Mouse (Mus musculus): ENCODE measurements at regions not wholly inside any gene's neighbourhood (a gene's known extent, or its start where the extent isn't known, plus 50 kb on each side); places are given as distances from the start of the nearest gene placed in this dataset.

DNA sequence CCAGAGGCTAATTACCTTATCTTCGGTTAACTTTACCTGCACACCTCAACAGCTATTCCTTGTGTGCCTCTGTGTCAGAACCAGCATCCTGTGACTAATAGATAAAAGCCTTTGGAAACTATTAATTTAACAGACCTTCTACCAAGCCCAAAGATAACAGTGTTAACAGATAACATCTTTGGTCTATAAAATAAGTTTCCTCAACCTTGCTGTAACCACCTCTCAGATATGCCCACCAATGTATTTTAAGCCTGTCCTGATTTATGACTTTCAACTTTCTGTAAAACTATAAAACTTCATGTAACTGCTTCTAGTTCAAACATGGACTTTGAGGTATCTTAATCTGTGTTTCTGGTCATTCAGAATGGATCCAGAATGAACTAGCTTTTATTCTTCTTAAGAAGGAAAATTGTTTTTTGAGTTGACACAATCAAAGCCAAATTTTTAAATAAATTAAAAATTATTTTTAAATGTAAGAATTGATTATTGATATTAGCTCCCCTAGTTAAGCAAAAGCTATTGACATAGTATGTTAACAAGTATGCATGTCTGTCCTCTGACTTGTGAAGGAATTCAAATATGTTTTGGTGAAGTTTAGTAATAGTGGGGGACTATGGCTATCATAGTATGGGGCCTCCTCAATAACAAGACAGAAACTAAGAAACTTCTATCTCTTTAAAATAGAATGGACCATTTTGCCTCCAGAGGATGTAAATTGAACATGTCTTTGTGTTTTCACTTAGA, 238.7 kb upstream of the Marcks start:
- no peak for DNase-seq (ENCODE audit: low read depth)

DNA sequence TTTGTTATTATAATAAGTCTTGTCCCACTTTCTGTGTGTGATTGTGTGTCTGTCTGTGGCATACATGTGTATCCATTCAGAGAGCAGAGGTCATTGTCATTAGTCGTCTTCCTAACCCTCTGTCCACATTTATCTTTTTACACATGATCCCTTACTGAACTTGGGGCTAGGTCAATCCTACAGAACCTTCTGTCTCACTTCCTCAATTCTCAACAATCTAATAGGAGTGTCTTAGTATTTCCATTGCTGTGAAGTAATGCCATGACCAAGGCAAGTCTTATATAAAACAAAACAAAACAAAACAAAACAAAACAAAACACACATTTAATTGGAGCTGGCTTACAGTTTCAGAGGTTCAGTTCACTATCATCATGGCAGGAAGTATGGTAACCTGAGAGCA, 237.5 kb upstream of the Marcks start:
- no peak for DNase-seq (ENCODE audit: low read depth)

DNA sequence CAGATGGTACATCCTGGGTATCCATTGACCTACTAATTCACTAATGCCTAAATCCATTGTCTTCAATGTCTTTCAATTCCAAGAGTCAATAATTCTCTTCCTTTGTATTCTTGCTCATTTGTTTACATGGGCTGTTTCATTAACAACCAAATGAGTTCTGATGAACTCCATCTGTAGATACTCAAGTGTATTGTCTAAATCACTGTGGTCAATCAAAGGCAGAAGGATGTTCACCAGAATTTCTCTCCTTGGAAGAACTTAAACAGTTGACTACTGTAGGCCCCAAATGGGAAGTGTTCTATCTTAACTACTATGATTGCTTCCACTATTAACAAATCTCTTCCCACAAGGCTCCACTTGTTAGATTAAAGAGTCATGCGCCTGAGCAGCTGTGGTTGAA, 236.9 kb upstream of the Marcks start:
- no peak for DNase-seq (ENCODE audit: low read depth)

DNA sequence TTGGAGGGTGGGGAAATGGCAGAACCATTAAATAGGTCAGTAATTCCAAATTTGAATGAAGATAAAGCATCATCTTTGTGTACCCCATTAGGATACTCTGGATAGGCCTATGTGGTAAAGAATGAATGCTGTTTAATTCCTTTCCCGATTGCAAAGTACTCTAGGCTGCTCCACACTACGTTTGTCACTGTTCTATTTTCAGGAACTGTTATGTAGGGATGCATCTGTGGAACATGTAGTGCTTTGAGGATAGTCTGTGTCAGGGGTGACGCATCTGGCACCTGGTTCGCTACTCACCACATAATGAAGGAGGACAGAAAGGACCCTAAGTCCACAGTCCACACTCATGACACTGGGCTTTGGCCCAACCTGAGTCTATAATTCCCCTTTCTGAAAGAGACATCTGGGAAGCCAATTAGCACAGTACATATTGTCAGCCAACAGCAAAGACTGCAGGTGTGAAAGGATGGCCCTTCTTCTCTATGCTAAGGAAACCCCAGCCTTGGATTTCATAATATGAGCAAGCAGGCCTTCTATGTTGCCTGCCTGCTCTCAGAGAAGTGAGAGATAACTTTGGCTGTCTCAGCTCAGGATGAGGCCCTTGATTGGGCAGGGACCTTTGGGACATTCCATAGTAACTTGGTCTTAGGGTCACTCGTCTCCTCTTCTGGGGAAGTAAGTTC, 230.4 kb upstream of the Marcks start:
- DNase-seq (ENCODE audit: low read depth), result no peak

DNA sequence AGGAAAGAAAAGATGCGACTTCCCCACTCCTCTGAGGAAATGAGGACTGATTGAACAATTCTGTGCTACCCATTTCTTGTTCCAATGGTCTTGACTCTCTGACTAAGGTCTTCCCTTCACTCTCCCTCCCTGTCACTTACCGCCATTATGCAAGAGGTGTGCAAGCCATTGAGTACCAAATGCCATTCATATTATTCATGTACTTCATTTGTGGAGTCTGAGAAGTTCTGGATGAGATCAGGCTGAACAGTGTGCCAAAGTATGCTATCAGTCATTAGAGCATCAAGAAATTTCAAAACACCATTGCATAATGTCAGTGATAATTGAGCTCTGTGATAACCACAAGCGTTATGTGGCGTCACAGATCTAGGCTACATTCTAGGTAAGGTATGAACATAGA, 229.1 kb upstream of the Marcks start:
- DNase-seq (ENCODE audit: low read depth), result no peak

DNA sequence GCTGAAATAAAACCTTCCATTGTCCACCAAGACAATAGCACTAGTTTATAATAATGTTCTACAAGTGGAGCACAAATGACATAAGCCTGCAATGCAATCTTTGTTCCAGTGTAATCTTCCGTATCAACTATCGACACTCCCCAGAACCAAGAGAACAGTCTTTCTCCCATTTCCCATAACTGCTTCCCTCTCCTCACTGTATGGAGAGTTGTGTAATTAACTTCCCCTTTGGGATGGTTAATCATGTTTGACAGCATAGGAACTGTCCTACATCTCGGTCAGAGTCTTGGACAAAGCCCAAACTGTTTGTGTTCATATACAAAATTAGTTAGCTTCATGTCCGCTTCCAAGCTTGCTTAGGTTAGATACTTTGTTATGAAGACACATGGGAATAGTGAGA, 225.8 kb upstream of the Marcks start:
- no peak for DNase-seq (ENCODE audit: low read depth)

DNA sequence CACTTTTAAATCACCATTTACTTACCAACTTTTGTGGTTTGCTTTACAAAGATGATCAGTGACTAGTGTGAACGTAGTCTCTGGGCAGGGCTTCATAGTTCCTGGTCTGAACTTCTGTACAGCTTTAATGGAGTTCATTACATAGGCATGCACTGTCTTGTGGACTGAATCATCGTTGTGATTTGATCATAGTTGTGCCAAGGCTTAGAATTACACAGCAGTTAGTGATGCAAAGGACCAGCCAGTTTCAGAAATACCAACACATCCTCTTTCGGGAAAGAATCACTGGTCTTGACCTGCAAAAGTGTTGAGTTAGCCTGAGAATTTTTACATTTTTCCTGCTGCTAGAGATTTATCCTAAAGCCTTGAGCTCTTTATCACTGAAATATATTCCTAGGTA, 222.3 kb upstream of the Marcks start:
- no peak for DNase-seq (ENCODE audit: low read depth)

DNA sequence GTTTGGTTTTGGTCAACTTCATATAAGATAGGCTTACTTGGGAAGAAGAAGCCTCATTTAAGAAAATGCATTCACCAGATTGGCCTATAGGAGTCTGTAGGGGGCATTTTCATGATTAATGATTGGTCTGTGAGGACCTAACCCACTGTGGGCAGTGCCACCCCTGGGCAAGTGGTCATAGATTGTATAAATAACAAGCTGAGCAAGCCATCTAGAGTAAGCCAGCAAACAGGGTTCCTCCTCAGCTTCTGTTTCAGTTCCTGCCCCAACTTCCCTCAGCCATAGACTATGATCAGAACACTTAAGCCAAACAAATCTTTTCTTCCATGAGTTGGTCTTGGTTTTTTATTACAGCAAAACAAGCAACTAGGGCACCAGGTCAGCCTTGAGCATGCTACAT, 220.2 kb upstream of the Marcks start:
- no peak for DNase-seq (ENCODE audit: low read depth)

DNA sequence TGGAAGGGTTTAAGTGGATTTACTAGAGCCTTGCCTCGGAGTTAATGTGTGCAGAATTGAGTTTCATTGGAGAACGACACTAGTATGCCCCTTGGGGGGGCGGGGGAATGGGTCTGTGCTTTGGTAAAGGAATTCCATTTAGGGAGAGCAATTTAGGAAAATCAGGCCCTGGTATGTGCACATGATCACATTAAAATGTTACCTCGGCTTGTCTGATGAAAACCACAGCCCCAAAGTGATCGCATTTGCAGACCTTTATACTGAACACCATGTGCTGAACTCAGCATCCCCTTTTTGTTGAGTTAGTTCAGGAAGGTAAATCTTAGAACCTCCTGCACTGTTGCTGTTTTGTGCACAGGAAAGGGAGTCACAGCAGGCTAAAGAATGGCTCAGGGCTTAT, 219.6 kb upstream of the Marcks start:
- no peak for DNase-seq (ENCODE audit: low read depth)

DNA sequence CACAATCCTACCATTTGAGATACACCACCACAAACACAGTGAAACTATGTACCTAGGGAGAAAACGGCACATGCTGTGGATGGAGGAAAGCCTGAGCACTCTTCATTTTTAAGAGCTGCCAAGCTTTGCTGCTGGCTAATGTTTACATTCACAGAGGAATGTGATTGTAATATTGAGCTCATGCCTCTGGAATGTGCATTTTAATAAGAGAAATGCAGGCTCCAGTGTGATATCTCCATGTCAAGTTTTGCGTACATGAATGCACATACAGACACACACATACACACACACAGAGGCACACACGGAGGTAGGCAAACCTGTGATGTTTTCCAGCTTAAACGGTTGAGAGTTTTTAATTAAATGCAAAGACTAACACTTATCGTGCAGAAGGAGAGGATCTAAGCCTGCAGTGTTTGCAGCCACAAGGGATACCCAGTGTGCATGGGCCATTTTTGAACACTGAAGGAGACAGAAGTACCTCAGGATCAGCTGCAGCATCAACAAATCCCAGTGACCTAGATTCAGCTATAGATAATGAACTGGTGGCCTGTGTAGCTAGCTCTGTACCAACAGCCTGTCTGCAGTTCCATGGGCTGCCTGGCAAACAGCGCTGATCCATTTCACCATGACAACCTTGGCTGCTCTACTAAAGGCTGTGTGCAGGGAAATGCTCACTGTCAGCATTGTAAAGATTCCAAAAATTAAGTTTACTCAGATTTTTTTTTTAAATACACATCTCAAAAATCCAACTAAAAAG, 218.8 kb upstream of the Marcks start:
- no peak for DNase-seq (ENCODE audit: low read depth)

DNA sequence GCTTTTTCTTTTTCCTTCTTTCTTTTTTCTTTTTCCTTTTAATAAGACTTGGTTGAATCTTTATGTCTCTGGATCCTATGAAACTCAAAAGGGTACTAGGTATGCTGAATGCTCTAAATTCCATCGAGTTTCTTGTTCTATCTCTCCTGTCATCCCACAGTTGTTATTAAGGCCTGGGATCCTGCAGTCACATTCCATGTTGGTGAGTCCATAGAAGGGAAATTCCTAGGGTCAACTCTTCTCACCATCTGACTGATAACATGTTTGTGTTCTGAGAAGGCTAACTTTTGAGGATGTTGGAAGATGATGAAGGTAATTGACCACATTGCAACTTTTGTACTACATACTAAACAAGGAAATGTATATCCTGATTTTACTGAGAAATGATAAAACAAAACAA, 210.5 kb upstream of the Marcks start:
- no peak for DNase-seq (ENCODE audit: low read depth)

DNA sequence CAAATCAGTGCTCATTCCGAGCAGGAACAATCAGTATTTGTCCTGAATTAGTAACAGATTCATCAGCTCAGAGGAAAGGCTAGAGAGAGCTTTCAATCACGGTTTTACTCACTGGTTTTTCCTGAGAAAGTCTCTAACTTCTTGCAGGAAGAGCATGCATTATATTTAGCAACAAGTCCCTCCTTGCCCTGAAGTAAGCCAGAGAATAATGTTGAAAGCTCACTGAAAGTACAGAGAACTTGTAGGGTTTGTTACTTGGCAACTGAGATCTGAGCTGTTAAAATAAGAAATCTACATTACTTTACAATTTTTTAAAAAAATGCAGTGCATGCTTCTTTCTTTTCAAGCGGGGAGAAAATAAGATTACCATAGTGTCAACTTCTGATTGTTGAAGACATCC, 209.7 kb upstream of the Marcks start:
- no peak for DNase-seq (ENCODE audit: low read depth)

DNA sequence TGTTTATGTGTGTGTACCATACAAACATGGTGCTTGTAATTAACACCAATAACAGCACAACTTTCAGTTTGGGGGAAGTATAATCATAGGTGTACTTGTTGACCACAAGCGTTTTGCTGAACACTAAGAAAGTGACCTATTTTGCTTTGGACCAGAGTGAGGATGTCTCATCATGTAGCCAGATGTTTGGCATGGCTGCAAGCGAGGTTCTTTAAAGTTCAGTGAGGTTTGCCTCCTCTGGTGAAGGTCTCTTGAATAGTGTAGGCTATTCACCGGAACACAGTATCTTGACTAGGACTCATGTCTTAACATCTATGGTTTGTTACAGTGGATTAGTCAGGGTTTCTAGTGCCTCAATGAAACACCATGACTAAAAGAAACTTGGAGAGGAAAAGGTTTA, 208.9 kb upstream of the Marcks start:
- no peak for DNase-seq (ENCODE audit: low read depth)

DNA sequence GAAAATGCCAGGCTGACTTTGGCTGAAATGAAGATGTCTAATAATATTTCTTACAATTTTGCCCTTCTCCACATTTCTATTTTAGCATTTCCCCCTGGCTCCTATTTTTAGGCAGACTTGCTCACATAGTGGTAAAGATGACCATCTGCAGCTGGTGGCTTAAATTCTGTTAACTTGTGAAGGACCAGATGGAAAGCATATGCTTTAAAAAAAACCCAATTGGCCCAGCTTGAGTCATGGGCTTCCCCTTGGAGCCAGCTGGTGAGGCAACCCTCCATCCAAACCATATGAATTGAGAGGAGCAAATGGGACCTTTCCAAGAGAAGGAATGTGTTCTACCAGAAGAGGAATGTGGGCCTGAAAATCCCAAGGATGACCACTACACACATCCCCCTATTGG, 204.0 kb upstream of the Marcks start:
- no peak for DNase-seq (ENCODE audit: low read depth)

DNA sequence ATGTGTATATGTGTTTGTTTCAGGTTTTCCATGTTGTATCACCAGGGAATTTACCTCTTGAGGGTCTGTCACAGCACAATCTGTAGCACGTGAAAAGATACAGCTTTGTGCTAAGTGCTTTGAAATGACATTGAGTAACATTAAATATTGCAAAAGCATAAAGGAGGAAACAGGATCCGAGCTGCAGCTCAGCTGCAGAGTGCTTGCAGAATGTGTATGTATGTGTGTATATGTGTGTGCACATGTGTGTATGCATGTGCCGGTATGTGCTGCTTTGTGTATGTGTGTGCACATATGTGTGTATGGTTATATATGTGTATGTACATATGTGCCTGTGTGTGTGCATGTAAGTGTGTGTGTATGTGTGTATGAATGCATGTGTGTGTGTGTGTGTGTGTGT, 200.9 kb upstream of the Marcks start:
- no peak for DNase-seq (ENCODE audit: low read depth)

DNA sequence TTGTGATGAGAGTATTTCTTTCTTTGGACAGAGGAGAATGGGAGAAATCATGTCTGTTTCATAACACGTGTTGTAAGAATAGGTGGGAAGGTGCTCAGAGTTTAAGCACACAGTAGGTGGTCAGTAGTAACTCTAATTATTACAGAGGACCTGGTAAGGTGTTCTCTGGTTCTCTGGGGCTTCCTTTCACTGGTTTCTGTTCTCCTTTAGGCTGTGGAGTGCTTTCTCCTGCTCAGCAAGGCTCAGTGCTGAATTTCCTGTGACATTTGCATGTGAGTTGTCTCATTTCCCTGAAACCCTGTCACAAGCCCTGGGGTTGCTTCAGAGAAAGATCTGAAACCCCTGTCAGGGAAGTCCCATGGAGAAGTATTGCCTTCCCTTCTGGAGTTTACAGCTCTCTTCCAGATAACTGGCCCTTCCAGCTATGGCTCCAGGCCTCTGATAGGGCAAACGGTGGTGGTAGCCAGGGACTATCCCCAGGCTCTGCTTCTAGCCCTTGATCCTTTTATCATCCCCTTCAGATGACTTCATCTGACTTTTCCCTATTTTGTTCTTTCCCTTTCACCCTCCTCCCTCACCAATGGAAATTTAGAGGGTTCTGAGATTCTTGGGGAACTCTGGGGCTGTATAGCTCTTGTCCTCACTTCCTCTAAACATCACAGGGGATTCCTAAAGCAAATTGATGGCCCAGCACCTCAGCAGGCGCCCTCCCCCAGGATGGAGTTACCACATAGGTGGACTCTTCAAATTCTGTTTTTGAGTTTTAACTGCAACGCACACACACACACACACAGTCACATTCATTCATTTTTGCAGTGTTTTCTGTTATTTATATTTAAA, 199.6 kb upstream of the Marcks start:
- no peak for DNase-seq (ENCODE audit: low read depth)

DNA sequence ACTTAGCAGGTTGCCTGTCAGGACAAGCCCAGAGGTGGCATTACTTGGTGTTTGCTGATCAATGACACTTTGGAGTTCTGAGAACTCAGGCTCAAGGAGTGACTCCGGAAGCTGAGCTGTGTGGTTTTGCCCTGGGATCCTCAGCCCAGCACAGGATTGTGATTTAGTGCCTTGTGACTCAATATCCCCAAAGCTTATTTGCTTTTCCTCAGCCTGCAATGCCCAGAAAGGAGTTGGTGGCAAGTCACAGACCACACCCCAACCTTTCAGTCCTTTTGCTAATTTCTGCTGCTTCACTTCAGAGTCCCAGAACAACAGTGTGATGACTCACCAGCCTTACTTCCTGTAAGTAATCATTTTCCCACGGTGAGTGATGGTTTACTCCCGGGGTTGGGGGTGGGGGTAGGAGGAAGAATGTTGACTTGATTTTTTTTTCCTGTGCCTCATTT, 198.5 kb upstream of the Marcks start:
- peak; percentile 42 for DNase-seq (ENCODE audit: low read depth)

DNA sequence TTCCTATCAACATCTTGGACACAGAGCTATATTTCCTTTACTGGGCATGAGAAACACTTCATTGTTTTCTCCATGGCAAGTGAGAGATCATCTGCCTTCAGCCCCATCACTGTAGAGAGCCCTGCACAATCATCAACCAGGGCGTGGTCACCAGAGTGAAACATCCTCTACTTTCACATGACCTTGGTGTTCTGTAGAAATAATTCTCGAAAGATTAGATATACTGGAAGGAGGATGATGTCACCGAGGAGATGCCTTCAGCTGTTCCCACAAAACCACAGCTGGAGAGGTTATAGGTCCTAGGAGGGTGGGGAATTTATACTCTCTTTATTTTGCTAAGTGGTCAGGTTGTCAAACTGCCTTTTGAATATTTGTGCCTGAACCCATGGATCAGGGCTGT, 196.4 kb upstream of the Marcks start:
- DNase-seq (ENCODE audit: low read depth), result no peak

DNA sequence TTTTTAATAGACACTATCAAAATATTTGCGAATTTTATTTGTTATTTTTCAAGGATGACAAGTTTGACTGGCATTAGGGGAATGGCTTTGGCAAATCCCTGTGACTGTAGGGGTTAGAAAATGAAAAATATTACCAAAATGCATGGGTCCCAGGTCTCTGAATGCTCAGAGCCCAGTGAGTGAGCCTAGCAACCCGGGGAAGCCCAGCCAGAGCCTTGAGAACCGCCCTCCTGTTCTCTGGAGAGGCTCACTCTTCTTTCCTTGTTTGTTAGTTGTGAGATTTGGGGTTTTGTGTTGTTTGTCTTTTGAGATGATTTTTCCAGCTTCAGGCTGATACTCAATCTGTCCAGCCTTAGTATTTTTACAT, 187.4 kb upstream of the Marcks start:
- no peak for DNase-seq (ENCODE audit: low read depth)

DNA sequence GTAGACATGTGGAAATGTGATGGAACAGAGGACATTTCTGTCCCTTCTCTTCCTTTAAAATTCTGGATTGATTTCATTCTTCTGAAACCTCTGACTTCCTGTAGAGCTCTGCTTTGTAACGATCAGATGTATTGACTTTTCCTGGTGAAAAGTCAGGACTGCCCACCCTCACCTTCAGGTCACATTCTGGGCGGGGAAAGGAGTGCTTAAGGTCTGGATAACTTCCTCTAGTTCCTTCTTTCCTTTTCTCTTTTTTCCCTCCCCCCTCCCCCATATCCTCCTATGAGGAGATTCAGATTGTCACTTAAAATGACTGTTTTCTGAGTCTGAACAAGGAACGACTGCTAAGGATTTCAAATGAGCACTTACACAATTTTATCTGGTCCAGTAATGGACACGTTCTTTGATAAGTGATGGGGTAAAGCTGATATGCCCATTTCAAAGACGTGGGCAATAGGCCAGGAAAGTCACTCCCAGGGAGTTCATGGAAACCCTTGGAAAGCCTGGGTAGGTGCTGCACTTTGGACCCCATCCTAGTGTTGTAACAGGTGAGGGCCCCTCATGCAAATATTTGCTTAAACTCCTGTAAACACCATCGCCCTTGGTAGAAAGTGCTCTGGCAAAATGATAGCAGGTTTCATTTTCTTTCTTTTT, 186.9 kb upstream of the Marcks start:
- DNase-seq (ENCODE audit: low read depth), result no peak

DNA sequence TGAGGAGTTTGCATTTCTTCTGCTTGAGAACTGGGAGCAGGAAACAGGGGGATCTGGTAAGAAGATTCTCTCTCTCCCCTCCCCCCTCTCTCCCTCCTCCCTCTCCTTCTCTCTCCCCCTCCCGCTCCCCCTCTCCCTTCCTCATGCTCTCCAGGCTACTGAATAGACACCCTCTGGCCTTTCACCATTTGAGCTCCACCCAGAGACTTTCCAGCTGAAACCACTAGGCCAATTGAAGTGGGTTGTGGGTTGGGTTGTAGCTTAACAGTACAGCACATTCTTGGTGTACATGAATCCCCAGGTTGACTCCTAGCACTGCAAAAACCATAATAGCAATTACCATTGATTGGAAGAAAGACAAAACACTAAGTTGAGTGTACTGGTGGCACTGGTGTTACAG, 185.0 kb upstream of the Marcks start:
- no peak for DNase-seq (ENCODE audit: low read depth)

DNA sequence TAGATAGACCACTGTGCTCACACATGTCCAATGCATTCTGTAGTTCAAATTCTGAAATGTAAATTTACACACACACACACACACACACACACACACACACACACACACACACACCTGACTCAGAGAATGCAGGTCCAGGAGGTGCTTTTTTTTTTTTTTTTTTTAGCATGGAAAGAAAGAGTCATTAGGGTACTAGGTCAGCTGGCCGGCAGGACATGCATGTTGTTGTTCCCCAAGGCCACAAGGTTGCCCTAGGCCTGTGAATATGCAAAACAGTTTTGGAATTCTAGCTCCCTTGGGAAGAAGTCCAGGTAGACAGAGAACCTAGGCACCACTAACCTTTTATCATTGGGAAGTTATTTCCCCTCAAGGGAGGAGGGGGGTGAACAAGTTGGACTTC, 184.1 kb upstream of the Marcks start:
- DNase-seq (ENCODE audit: low read depth), result no peak
